Mouse (Mus musculus) heart, embryonic 14.5 days (tissue): ENCODE measurements at regions not wholly inside any gene's neighbourhood (a gene's known extent, or its start where the extent isn't known, plus 50 kb on each side); places are given as distances from the start of the nearest gene placed in this dataset.

Source experiments
- ATAC-seq: fragments of 200-750 bp; cut with Nextera tagmentation; 2 replicates; pipeline ENCODE4 v1.8.0; 2017; ENCODE audit warnings: low read depth, moderate TSS enrichment; ENCODE audit not compliant: insufficient number of reproducible peaks, insufficient read depth, low FRiP score
- H3K27ac ChIP-seq, 2 experiments: fragments of 200-500 bp in 1 of 2; fragments of 300-500 bp in 1 of 2; sonication (generic) in 1 of 2; replicated peaks in 1 of 2; 2 replicates each; pipeline ENCODE4 v1.5.1; 2012 to 2014; ENCODE audit warnings: low read depth in 2 of 2, low read length in 2 of 2, control low read depth in 1 of 2, mild to moderate bottlenecking in 1 of 2, mixed read lengths in 1 of 2; ENCODE audit not compliant: control insufficient read depth in 1 of 2, insufficient read depth in 1 of 2
- H3K27me3 ChIP-seq: fragments of 300-500 bp; sonication (generic); 2 replicates; pipeline ENCODE4 v1.6.1; 2014; ENCODE audit warnings: mild to moderate bottlenecking, low read length, control low read depth; ENCODE audit not compliant: control insufficient read depth, insufficient read depth
- H3K36me3 ChIP-seq: fragments of 300-500 bp; sonication (generic); 2 replicates; pipeline ENCODE4 v1.6.1; 2014; ENCODE audit warnings: mild to moderate bottlenecking, control low read depth, low read length, mixed read lengths; ENCODE audit not compliant: control insufficient read depth, insufficient read depth
- H3K4me1 ChIP-seq, 2 experiments: fragments of 200-500 bp in 1 of 2; fragments of 300-500 bp in 1 of 2; sonication (generic) in 1 of 2; 2 replicates each; pipeline ENCODE4 v1.6.1; 2012 to 2014; ENCODE audit warnings: low read length in 2 of 2, control low read depth in 1 of 2, mixed read lengths in 1 of 2; ENCODE audit not compliant: control insufficient read depth in 2 of 2, insufficient read depth in 2 of 2
- H3K4me2 ChIP-seq: fragments of 300-500 bp; sonication (generic); 2 replicates; pipeline ENCODE4 v1.6.1; 2014; ENCODE audit warnings: mild to moderate bottlenecking, low read length
- H3K4me3 ChIP-seq, 2 experiments: fragments of 200-500 bp in 1 of 2; fragments of 300-500 bp in 1 of 2; sonication (generic) in 1 of 2; 2 replicates each; pipeline ENCODE4 v1.5.1; 2012 to 2014; ENCODE audit warnings: low read length in 2 of 2, mild to moderate bottlenecking in 2 of 2, control low read depth in 1 of 2, low read depth in 1 of 2, moderate library complexity in 1 of 2; ENCODE audit not compliant: control insufficient read depth in 1 of 2, insufficient read depth in 1 of 2
- H3K9ac ChIP-seq: fragments of 300-500 bp; sonication (generic); 2 replicates; pipeline ENCODE4 v1.6.1; 2014; ENCODE audit warnings: mild to moderate bottlenecking, low read length
- H3K9me3 ChIP-seq: fragments of 300-500 bp; sonication (generic); 2 replicates; pipeline ENCODE4 v1.6.1; 2016; ENCODE audit warnings: low read length, control low read depth; ENCODE audit not compliant: control insufficient read depth
- WGBS: fragments of 180-500 bp; shearing (Covaris S2); extraction: QIAGEN DNeasy Blood & Tissue Kit; methylation state at CpG from one replicate; pipeline ENCODE4 v1.1.7; 2014; 5-methylcytosine and 5-hydroxymethylcytosine counted together

DNA sequence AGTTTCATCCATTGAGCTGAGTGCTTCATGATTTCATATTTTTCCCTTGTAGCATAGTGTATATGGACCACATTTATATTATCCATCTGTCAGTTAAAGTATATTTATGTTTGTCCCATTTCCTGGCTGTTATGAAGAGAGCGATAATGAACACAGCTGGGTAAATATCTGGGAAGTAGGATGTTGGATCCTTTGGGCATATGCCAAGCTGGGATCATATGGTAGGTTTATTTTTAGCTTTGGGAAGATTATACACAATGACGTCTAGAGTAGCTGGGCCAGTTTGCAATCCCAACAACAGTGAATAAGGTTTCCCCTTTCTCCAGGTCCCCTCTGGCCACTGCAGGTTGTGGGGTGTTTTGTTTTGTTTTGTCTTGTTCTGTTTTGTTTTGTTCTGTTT, 164.5 kb downstream of the Gm765 start:
- Histone ChIP-seq H3K36me3 (no peaks in the 10 kb centered on the region), H3K27me3 (no peaks in the 10 kb centered on the region), H3K4me2 (no peak overlapping the region), H3K4me3 (no peak overlapping the region), H3K27ac (no peak overlapping the region), H3K9ac (no peak overlapping the region), H3K9me3 (no peaks in the 10 kb centered on the region), H3K4me1 (peaks cover 0 to 10% of the 10 kb centered on the region in 2 experiments; a peak in 2 of 4 replicates)
- 8% methylated on average over 2 of the region's 2 CpGs for WGBS
- no peak for ATAC-seq

DNA sequence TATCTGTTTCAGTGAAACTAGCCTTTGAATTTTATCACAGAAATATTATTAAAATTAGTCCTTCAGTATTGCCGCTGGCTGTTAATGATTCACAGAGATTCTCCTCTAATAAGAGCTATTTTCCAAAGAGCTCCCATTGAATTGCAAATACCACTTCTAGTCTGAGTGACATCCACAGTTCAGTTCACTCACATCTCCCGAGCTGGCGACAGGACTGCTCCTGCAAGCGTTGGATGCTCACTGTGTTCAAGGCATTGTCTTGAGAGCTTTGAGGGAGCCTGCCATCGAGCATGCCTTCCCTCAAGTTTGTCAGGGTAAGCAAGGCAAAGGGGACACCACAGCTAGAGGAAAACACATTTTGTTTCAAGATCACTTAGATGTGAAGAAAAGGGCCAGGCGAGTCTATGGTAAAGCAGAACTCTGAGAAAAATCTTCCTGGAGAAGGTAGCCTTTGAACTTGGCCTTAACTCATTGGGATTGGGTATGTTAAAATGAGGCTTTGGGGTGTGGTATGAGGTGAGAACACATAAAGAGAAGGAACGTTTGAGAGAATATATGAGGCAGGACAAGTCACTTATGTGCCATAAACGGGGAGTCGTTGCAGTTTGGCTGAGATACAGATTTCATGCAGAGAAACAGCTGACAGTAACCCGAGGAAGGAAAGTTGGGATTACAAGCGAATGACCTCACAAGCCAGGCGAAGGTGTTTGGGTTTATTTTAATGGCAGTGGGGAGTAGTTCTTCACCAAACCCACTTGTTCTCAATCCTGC, 193.3 kb downstream of the Gm765 start:
- Histone ChIP-seq H3K4me2 (no peak overlapping the region), H3K27ac (no peak overlapping the region), H3K36me3 (no peaks in the 10 kb centered on the region), H3K4me1 (no peaks in the 10 kb centered on the region), H3K9ac (no peak overlapping the region), H3K9me3 (no peaks in the 10 kb centered on the region), H3K27me3 (no peaks in the 10 kb centered on the region), H3K4me3 (no peak overlapping the region)
- ATAC-seq, result no peak
- WGBS, result 66% methylated on average over 12 of the region's 12 CpGs

DNA sequence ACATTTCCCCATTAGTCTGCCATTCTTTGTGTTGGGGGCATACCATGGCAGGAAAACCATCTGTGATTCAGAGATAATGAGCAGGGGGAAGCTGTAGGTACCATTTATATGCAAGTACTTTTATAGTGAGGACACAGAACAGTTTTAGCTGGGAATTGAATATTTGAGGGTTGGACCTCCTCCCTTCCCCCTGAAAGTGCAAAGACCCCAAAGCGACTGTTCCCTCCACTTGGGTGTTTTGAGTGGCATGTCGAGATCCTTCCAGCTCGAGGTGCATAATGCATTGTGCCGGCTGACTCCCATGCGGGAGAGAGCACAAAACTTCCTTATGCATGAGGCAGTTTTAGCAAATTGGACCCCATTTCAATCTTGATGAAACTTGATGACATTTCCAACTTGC, 194.7 kb downstream of the Gm765 start:
- Histone ChIP-seq H3K9me3 (no peaks in the 10 kb centered on the region), H3K36me3 (no peaks in the 10 kb centered on the region)
- 82% methylated on average over 5 of the region's 5 CpGs for WGBS

DNA sequence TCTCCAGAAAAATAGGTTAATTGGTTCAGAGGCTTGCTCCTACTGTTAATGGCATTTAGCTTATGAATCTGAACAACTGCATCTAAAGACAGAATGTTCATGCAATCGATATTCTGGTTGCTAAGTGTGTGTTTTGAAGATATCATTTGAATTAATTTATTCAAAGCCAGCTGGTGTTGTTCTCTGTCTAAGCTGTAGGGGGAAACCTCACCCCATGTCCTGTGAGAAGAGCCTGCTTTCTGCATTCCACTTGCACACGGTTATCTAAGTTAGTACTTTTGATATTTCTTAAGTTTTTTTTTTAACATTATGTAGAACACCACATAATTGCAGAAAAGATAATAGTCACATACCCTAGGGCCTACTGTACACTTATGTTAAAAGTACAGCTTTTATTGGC, 209.6 kb downstream of the Gm765 start:
- Histone ChIP-seq H3K9ac (no peak overlapping the region), H3K27ac (no peak overlapping the region), H3K4me2 (no peak overlapping the region), H3K36me3 (no peaks in the 10 kb centered on the region), H3K9me3 (no peaks in the 10 kb centered on the region), H3K4me3 (no peak overlapping the region), H3K27me3 (no peaks in the 10 kb centered on the region), H3K4me1 (no peaks in the 10 kb centered on the region)
- 18% methylated on average over 2 of the region's 2 CpGs for WGBS
- no peak for ATAC-seq

More for the DNA sequence above, 194.7 kb downstream of the Gm765 start:
- Histone ChIP-seq H3K4me1 (no peaks in the 10 kb centered on the region), H3K9ac (no peak overlapping the region), H3K4me2 (no peak overlapping the region), H3K27ac (no peak overlapping the region), H3K4me3 (no peak overlapping the region), H3K27me3 (no peaks in the 10 kb centered on the region)
- ATAC-seq, result no peak

DNA sequence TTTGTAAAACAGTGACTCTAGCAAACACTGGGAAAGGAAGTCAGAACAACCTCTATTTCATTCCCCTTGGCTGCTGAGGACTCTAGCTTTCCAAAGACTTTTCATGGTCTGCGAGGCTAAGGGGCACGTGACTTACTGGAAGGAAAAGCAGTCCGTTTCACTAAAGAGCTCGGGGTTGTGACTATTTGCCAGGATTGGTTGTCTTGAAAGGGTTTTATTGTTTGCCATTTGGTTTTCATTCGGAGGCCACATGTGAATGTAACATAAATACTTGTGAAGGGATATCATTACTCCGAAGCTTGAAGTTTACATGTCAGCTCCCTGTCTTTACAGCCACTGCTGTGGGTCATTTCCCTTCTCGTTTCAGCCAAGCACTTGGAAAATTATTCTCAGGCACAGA, 217.1 kb downstream of the Gm765 start:
- no peak overlapping the region for H3K27ac ChIP-seq
- no peaks in the 10 kb centered on the region for H3K4me1 ChIP-seq
- H3K9me3 ChIP-seq, result no peaks in the 10 kb centered on the region
- H3K9ac ChIP-seq, result no peak overlapping the region
- no peaks in the 10 kb centered on the region for H3K36me3 ChIP-seq
- H3K27me3 ChIP-seq, result no peaks in the 10 kb centered on the region
- ATAC-seq, result no peak
- H3K4me2 ChIP-seq, result no peak overlapping the region
- 86% methylated on average over 7 of the region's 7 CpGs for WGBS
- no peak overlapping the region for H3K4me3 ChIP-seq

DNA sequence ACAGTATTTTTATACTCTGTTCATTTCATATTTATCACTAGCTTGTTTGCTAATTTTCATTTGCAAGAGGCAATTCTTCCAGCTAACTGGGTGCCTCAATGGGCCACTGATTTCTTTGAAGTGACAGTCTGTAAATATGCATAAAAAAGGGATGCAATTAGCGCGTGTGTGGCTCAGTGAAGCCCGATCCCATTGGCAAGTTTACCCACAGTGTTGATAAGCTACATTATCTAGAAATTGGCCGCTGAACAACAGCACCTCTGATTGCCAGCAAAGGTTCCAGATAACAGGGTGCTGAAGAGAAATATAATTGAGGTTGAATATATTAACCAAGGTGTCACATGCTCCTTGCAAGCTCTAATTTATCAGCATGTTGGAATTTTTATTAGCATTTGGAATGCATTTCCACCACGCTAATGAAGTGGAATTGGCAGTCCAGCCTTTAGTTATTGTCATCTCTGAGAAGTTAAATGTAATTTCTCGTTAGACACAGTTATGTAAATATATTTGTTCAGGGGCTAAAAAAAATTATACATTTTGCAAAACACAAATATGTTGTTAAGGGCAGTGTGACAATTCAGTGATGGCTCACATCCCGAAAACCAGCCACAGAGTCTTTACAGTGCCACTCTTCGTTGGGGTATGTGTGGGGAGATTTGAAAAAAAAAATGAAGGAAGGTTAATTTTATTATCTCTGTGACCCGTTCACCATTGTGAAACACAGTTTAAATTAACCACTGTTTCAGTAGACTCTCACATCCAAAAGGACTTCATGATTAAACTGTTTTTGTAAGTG, 224.0 kb downstream of the Gm765 start:
- Histone ChIP-seq H3K27me3 (no peaks in the 10 kb centered on the region), H3K27ac (no peak overlapping the region), H3K9me3 (no peaks in the 10 kb centered on the region), H3K4me1 (peaks cover 2 to 11% of the 10 kb centered on the region in 2 experiments; a peak in 3 of 4 replicates), H3K4me3 (no peak overlapping the region), H3K9ac (no peak overlapping the region), H3K4me2 (no peak overlapping the region), H3K36me3 (no peaks in the 10 kb centered on the region)
- whole genome bisulfite sequencing, result 46% methylated on average over 9 of the region's 9 CpGs
- no peak for ATAC-seq

DNA sequence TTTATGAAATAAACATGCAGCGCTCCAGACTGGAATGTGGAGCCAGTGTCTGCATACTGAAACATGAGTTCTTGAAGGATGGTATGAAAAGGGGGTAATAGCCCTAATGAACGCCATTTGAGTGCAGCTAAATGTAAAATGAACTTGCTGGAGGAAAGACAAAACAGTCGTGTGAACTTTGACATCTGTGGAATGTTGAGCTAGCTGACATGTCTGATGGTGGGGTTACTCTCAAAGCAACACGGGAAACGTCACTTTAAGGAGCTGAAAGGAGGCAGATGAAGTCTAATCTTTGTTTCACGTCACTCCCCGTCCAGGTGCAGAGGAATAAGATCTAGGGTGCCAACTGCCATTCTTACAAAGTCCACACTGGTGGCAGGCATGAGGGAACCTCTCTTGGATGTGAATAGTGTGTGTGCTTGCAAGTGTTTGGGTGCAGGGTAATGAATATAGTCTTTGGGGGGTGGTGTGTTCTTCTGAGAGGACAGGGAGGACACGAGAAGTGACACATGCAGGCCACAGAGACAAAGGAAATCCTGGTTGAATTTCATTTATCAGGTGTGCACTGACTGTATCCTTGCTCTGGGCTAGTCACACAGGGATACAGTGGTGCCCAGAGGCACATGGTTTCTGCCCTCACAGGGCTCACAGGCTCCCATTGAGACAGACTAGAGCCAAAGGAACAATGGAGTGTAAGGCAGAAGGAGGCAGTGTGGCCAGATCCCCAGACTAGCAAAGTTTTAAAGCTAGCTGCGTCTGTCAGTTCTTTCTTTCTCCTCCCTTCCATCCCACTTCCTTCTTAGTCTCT, 228.0 kb downstream of the Gm765 start:
- Histone ChIP-seq H3K9me3 (no peaks in the 10 kb centered on the region), H3K4me3 (no peak overlapping the region), H3K9ac (no peak overlapping the region), H3K36me3 (no peaks in the 10 kb centered on the region), H3K4me2 (no peak overlapping the region), H3K27ac (no peak overlapping the region), H3K4me1 (peaks cover 2 to 11% of the 10 kb centered on the region in 2 experiments; a peak in 3 of 4 replicates), H3K27me3 (no peaks in the 10 kb centered on the region)
- no peak for ATAC-seq
- 28% methylated on average over 9 of the region's 9 CpGs for WGBS
